Mouse (Mus musculus) bone marrow macrophage, adult 2 months (primary cell): ENCODE results near the gene Fndc3b.

Experiments used
- CTCF ChIP-seq: IDR thresholded peaks from 2 replicates; pipeline ENCODE4 v1.5.1; 2012; ENCODE audit warnings: low read depth, mild to moderate bottlenecking, low read length, moderate library complexity
- POLR2A ChIP-seq: IDR thresholded peaks from 2 replicates; pipeline ENCODE4 v1.6.1; 2012; ENCODE audit warnings: mild to moderate bottlenecking, low read depth, low read length, borderline replicate concordance

GRCm38 (mm10) chr3:27642381-27642780, 68.7 kb downstream of the Fndc3b start:
- TF ChIP-seq POLR2A (no peak), CTCF (no peak)
